Mouse (Mus musculus) kidney, embryonic 14.5 days (tissue): ENCODE results near the gene Dpy19l3. TPM values are rescaled to one million over a fixed set of nuclear protein-coding genes. Genes with fewer than 3 reads are reported as not detected.

Experiments
- ATAC-seq: fragments of 200-750 bp; cut with Nextera tagmentation; 2 replicates; pipeline ENCODE4 v1.8.0; 2017; ENCODE audit warnings: moderate number of reproducible peaks, mild to moderate bottlenecking, moderate TSS enrichment, moderate library complexity; ENCODE audit not compliant: low FRiP score, low TSS enrichment
- H3K27ac ChIP-seq: fragments of 300-500 bp; sonication (generic); 2 replicates; pipeline ENCODE4 v1.5.1; 2014; ENCODE audit warnings: low read depth, mild to moderate bottlenecking, low read length, moderate library complexity, mixed read lengths
- H3K27me3 ChIP-seq: fragments of 300-500 bp; sonication (generic); 2 replicates; pipeline ENCODE4 v1.6.1; 2014; ENCODE audit warnings: mild to moderate bottlenecking, low read length; ENCODE audit not compliant: control insufficient read depth, insufficient read depth
- H3K36me3 ChIP-seq: fragments of 300-500 bp; sonication (generic); 2 replicates; pipeline ENCODE4 v1.6.1; 2014; ENCODE audit warnings: low read length, mixed read lengths; ENCODE audit not compliant: control insufficient read depth, insufficient read depth
- H3K4me1 ChIP-seq: fragments of 300-500 bp; sonication (generic); 2 replicates; pipeline ENCODE4 v1.6.1; 2014; ENCODE audit warnings: low read length, mixed read lengths; ENCODE audit not compliant: control insufficient read depth, insufficient read depth
- H3K4me2 ChIP-seq: fragments of 300-500 bp; sonication (generic); replicated peaks from 2 replicates; pipeline ENCODE4 v1.6.1; 2014; ENCODE audit warnings: low read depth, mild to moderate bottlenecking, low read length
- H3K4me3 ChIP-seq: fragments of 300-500 bp; sonication (generic); 2 replicates; pipeline ENCODE4 v1.5.1; 2014; ENCODE audit warnings: mild to moderate bottlenecking, low read length
- H3K9ac ChIP-seq: fragments of 300-500 bp; sonication (generic); 2 replicates; pipeline ENCODE4 v1.6.1; 2014; ENCODE audit warnings: low read depth, mild to moderate bottlenecking, low read length, moderate library complexity
- H3K9me3 ChIP-seq: fragments of 300-500 bp; sonication (generic); 2 replicates; pipeline ENCODE4 v1.6.1; 2016; ENCODE audit warnings: low read length; ENCODE audit not compliant: control insufficient read depth
- WGBS: fragments of 180-500 bp; shearing (Covaris S2); extraction: QIAGEN DNeasy Blood & Tissue Kit; methylation state at CpG from one replicate; pipeline ENCODE4 v1.1.7; 2014; 5-methylcytosine and 5-hydroxymethylcytosine counted together
- polyA plus RNA-seq: library from polyadenylated mRNA; unstranded; fragments of >200 nt; fragmentation: Nextera tagmentation; extraction: Ambion mirVana; gene quantifications from 2 replicates; pipeline ENCODE4 v1.2.1, GENCODE M21; 2014

Gene Dpy19l3
- polyA plus RNA-seq, 1 experiment from 2014 or later = 41.3 TPM

GRCm38 (mm10) chr7:35742310-35742709 is 11.9 kb downstream of the Dpy19l3 start:
- whole genome bisulfite sequencing = 88% methylated on average over 5 of the region's 5 CpGs

GRCm38 (mm10) chr7:35741858-35742257 is 12.4 kb downstream of the Dpy19l3 start:
- Histone ChIP-seq H3K27me3 (no peaks in the 10 kb centered on the region), H3K9ac (no peak overlapping the region), H3K4me3 (no peak overlapping the region), H3K9me3 (no peaks in the 10 kb centered on the region), H3K36me3 (peaks cover 8% of the 10 kb centered on the region; the same call in 1 of the 2 replicates), H3K4me2 (no peak overlapping the region), H3K27ac (no peak overlapping the region), H3K4me1 (no peaks in the 10 kb centered on the region)
- no peak for ATAC-seq
- WGBS = 64% methylated on average over 5 of the region's 5 CpGs

More at GRCm38 (mm10) chr7:35742310-35742709, 11.9 kb downstream of the Dpy19l3 start:
- no peak overlapping the region for H3K27ac ChIP-seq
- peaks cover 6% of the 10 kb centered on the region; the same call in 1 of the 2 replicates for H3K36me3 ChIP-seq
- no peaks in the 10 kb centered on the region for H3K9me3 ChIP-seq
- no peak overlapping the region for H3K4me2 ChIP-seq
- H3K4me1 ChIP-seq = no peaks in the 10 kb centered on the region
- no peak overlapping the region for H3K4me3 ChIP-seq
- no peak overlapping the region for H3K9ac ChIP-seq
- no peak for ATAC-seq
- no peaks in the 10 kb centered on the region for H3K27me3 ChIP-seq

- Histone ChIP-seq H3K4me1 (no peaks in the 10 kb centered on the region), H3K4me2 (no peak overlapping the region), H3K4me3 (no peak overlapping the region), H3K36me3 (peaks cover 10% of the 10 kb centered on the region; the same call in 1 of the 2 replicates), H3K9me3 (no peaks in the 10 kb centered on the region), H3K27ac (no peak overlapping the region), H3K27me3 (no peaks in the 10 kb centered on the region), H3K9ac (no peak overlapping the region)
- ATAC-seq = peak; percentile 20; the same call in 1 of the 2 replicates
- WGBS = 50% methylated on average over 5 of the region's 5 CpGs
These were observed 13.6 kb downstream of the Dpy19l3 start for GRCm38 (mm10) chr7:35740489-35741230.

- H3K9ac ChIP-seq = no peak overlapping the region
- H3K36me3 ChIP-seq = peaks cover 9% of the 10 kb centered on the region; the same call in 1 of the 2 replicates
- H3K27me3 ChIP-seq = no peaks in the 10 kb centered on the region
- H3K4me2 ChIP-seq = no peak overlapping the region
- no peaks in the 10 kb centered on the region for H3K4me1 ChIP-seq
- H3K27ac ChIP-seq = no peak overlapping the region
- H3K9me3 ChIP-seq = no peaks in the 10 kb centered on the region
- no peak overlapping the region for H3K4me3 ChIP-seq
- no peak for ATAC-seq
These were observed 15.4 kb downstream of the Dpy19l3 start for GRCm38 (mm10) chr7:35738871-35739270.

GRCm38 (mm10) chr7:35733313-35734050 is 20.8 kb downstream of the Dpy19l3 start:
- H3K9ac ChIP-seq = no peak overlapping the region
- ATAC-seq = peak; percentile 82
- no peak overlapping the region for H3K27ac ChIP-seq
- 34% methylated on average over 14 of the region's 14 CpGs for WGBS
- H3K4me1 ChIP-seq = no peaks in the 10 kb centered on the region
- H3K36me3 ChIP-seq = peaks cover 11% of the 10 kb centered on the region; the same call in 1 of the 2 replicates
- H3K27me3 ChIP-seq = no peaks in the 10 kb centered on the region
- no peak overlapping the region for H3K4me3 ChIP-seq
- H3K9me3 ChIP-seq = no peaks in the 10 kb centered on the region
- no peak overlapping the region for H3K4me2 ChIP-seq

- Histone ChIP-seq H3K27ac (no peak overlapping the region), H3K4me1 (no peaks in the 10 kb centered on the region), H3K36me3 (peaks cover 11% of the 10 kb centered on the region; the same call in 1 of the 2 replicates), H3K9me3 (no peaks in the 10 kb centered on the region), H3K27me3 (no peaks in the 10 kb centered on the region), H3K4me3 (no peak overlapping the region), H3K9ac (no peak overlapping the region), H3K4me2 (no peak overlapping the region)
- no peak for ATAC-seq
- 89% methylated on average over 9 of the region's 10 CpGs for WGBS
These were observed 21.6 kb downstream of the Dpy19l3 start for GRCm38 (mm10) chr7:35732585-35733059.

- H3K27ac ChIP-seq = no peak overlapping the region
- 93% methylated on average over 9 of the region's 9 CpGs for WGBS
- no peak overlapping the region for H3K9ac ChIP-seq
- H3K4me3 ChIP-seq = no peak overlapping the region
- H3K4me2 ChIP-seq = no peak overlapping the region
- peaks cover 6% of the 10 kb centered on the region; the same call in 1 of the 2 replicates for H3K36me3 ChIP-seq
- no peaks in the 10 kb centered on the region for H3K27me3 ChIP-seq
- ATAC-seq = no peak
- H3K4me1 ChIP-seq = no peaks in the 10 kb centered on the region
- H3K9me3 ChIP-seq = no peaks in the 10 kb centered on the region
These were observed 24.6 kb downstream of the Dpy19l3 start for GRCm38 (mm10) chr7:35729621-35730031.

GRCm38 (mm10) chr7:35728376-35728775 is 25.9 kb downstream of the Dpy19l3 start:
- Histone ChIP-seq H3K4me2 (no peak overlapping the region), H3K36me3 (peaks cover 11% of the 10 kb centered on the region; the same call in 1 of the 2 replicates), H3K4me3 (no peak overlapping the region), H3K27me3 (no peaks in the 10 kb centered on the region), H3K4me1 (no peaks in the 10 kb centered on the region), H3K9me3 (peaks cover under 1% of the 10 kb centered on the region; the same call in 1 of the 2 replicates), H3K9ac (no peak overlapping the region), H3K27ac (no peak overlapping the region)
- 93% methylated on average over 12 of the region's 12 CpGs for WGBS
- ATAC-seq = no peak

- peaks cover 4% of the 10 kb centered on the region; the same call in 1 of the 2 replicates for H3K9me3 ChIP-seq
- H3K36me3 ChIP-seq = peaks cover 33% of the 10 kb centered on the region
- H3K9ac ChIP-seq = no peak overlapping the region
- no peak overlapping the region for H3K4me2 ChIP-seq
- H3K27me3 ChIP-seq = no peaks in the 10 kb centered on the region
- no peak overlapping the region for H3K4me3 ChIP-seq
- H3K27ac ChIP-seq = no peak overlapping the region
- no peak for ATAC-seq
- H3K4me1 ChIP-seq = no peaks in the 10 kb centered on the region
- WGBS = 67% methylated on average over 2 of the region's 2 CpGs
These were observed 31.2 kb downstream of the Dpy19l3 start for GRCm38 (mm10) chr7:35723035-35723434.
